Mouse (Mus musculus) activated CD4-positive, CD25-positive, alpha-beta regulatory T cell, adult 4 months (primary cell): ENCODE results near the gene Cavin1. TPM values are rescaled to one million over a fixed set of nuclear protein-coding genes. Genes with fewer than 3 reads are reported as not detected.

Experiments used
- ATAC-seq: one replicate; pipeline ENCODE4 v1.8.0; 2017
- polyA plus RNA-seq, 2 experiments: library from polyadenylated mRNA; unstranded; fragments of 100-300 nt; shearing (Covaris generic); gene quantifications; one replicate each; pipeline ENCODE4 v1.2.1; 2017

Cavin1 gene
- polyA plus RNA-seq, 2 experiments from 2014 or later = 0.12 to 0.13 TPM

DNA sequence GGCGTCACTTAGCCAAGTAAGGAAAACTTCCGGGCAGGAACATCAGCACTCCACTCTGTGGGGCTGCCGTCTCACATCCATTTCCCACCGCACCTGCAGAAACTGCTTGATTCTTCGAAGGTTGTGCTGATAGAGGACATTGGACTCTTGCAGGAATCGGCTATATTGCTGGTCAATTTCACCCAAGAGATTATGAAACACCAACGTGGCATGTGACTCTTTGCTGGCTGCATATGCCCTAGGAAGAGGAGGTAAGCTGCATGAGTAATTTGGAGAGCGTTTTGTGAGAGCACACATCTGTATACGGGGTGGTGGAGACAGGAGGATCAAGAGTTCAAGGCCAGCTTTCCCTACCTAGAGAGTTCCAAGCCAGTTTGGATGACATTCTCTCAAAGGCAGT is 62.1 kb downstream of the Cavin1 start:
- ATAC-seq = no peak

DNA sequence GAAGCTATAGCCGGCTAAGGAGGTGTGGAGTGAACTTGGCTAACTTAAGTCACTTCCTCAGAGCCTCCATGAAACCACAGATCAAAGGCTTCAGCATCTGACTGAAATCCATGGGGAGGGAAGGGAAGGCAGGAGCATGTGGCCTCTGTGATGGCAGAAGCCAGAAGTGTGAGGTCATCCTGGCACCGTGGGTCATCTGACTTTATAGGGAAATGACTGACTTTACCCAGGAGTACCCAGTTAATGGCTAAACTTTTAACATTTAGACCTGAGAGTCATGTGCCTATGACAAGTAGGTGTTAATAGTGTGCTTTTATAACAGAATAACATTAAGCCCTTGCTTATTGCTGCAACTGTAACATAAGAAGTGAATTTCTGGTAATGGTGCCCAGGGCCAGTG is 62.6 kb downstream of the Cavin1 start:
- ATAC-seq = no peak

DNA sequence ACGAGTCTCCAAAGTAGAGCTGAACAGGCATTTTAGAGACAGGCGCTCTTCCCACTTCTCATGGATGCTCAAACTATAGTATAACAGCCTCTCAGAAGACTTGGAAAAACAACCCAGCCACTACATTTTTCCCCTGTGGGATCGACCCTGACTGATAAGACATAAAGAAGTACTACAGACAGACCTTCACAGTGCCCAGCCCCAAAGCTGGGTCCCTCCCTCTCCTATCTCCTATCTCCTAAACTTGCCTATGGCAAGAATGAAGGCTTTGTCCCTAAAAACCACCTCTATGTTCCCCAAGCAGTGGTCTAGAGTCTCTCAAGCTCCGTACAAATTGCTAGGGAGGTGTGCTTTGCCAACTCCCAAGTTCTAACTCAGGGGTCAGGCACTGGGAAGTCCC is 63.8 kb downstream of the Cavin1 start:
- ATAC-seq = no peak

Other genes with a start within 250 kb of the Cavin1 start
- gene Rab5c, start 232.7 kb downstream of the Cavin1 start, polyA plus RNA-seq = 10 to 100 TPM; 29.0 to 44.1 TPM
- gene Kcnh4, start 210.9 kb downstream of the Cavin1 start, polyA plus RNA-seq = under 1 TPM; 0.11 to 0.34 TPM
- not detected for gene Hcrt, start 208.0 kb downstream of the Cavin1 start, polyA plus RNA-seq
- gene Ghdc, start 199.9 kb downstream of the Cavin1 start, polyA plus RNA-seq = 1 to 10 TPM; 3.2 to 5.3 TPM
- gene Stat5b, start 120.2 kb downstream of the Cavin1 start, polyA plus RNA-seq = 10 to 100 TPM; 27.8 to 37.2 TPM
- gene Stat5a, start 111.5 kb downstream of the Cavin1 start, polyA plus RNA-seq = 10 to 100 TPM; 23.8 to 37.0 TPM
- 10 to 100 TPM; 71.0 to 82.0 TPM for gene Stat3, start 31.3 kb downstream of the Cavin1 start, polyA plus RNA-seq
- 1 to 10 TPM; 4.3 to 4.7 TPM for gene Atp6v0a1, start 38.6 kb upstream of the Cavin1 start, polyA plus RNA-seq
- 1 to 10 TPM; 6.8 to 9.0 TPM for gene Naglu, start 99.1 kb upstream of the Cavin1 start, polyA plus RNA-seq
- gene Hsd17b1, start 107.5 kb upstream of the Cavin1 start, polyA plus RNA-seq = not detected
- gene Coasy, start 111.7 kb upstream of the Cavin1 start, polyA plus RNA-seq = 10 to 100 TPM; 17.9 to 22.1 TPM
- 10 to 100 TPM; 51.8 to 71.5 TPM for gene Mlx, start 116.4 kb upstream of the Cavin1 start, polyA plus RNA-seq
- gene Psmc3ip, start 124.5 kb upstream of the Cavin1 start, polyA plus RNA-seq = 10 to 100 TPM; 12.3 to 13.4 TPM
- 10 to 100 TPM; 14.4 to 24.7 TPM for gene Retreg3, start 149.0 kb upstream of the Cavin1 start, polyA plus RNA-seq
- gene Tubg1, start 149.1 kb upstream of the Cavin1 start, polyA plus RNA-seq = 10 to 100 TPM; 17.7 to 26.8 TPM
- gene Tubg2, start 185.0 kb upstream of the Cavin1 start, polyA plus RNA-seq = under 1 TPM; 0.68 to 0.94 TPM
- gene Cntnap1, start 199.6 kb upstream of the Cavin1 start, polyA plus RNA-seq = under 1 TPM; 0.29 to 0.33 TPM
- not detected for gene Plekhh3, start 200.5 kb upstream of the Cavin1 start, polyA plus RNA-seq
- 1 to 10 TPM; 1.5 to 1.6 TPM for gene Ccr10, start 204.6 kb upstream of the Cavin1 start, polyA plus RNA-seq